Mouse (Mus musculus) testis, adult 2 months (tissue): Measurements from ENCODE around the gene Lrrc4.

Experiments used
- CTCF ChIP-seq: fragments of 200-500 bp; IDR thresholded peaks from 2 replicates; pipeline ENCODE4 v1.5.1; 2012; ENCODE audit warnings: low read depth, mild to moderate bottlenecking, inconsistent platforms, low read length, moderate library complexity; ENCODE audit not compliant: control insufficient read depth, insufficient read depth, insufficient replicate concordance
- POLR2A ChIP-seq: fragments of 200-500 bp; IDR thresholded peaks from 2 replicates; pipeline ENCODE4 v1.6.1; 2012; ENCODE audit warnings: low read depth, mild to moderate bottlenecking, inconsistent platforms, low read length, moderate library complexity; ENCODE audit not compliant: control insufficient read depth

- TF ChIP-seq CTCF (no peak), POLR2A (no peak)
Observed at GRCm38 (mm10) chr6:28663004-28663403, 168.5 kb downstream of the Lrrc4 start.
